Mouse (Mus musculus): ENCODE data around the gene Tnni1. TPM values are rescaled to one million over a fixed set of nuclear protein-coding genes. Genes with fewer than 3 reads are reported as not detected.

The Tnni1 gene
- total RNA-seq, 2 experiments from 2014 or later: 2.1 to 3.5 TPM

DNA sequence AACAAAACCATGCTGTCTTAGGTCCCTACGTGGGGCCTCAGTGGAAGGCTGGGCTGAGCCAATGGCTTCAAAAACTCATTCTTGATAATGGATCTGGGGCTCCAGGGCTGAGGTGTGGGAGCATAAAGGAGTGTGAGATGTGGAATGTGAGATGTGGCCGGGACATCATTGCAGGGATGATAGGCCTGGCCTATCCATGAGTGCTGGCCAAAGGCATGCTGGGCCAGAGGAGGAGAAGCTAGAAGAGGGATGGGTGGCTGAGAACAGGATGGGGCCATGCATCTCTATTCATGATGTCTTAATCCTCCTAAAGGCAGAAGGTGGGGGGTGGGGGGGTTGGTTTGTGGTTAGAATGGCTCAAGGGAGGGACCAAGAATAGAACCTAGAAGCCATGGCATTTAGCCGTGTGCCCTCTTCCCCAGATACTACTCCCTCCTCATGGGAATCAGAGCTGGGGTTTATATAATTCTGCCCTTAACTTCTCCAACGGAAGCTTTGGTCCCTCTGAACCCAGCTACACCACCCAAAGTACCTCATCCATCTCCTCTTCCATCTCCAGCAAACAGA is 11.8 kb upstream of the Tnni1 start:
- no peak for DNase-seq

GRCm38 (mm10) chr1:135768400-135768799 is 10.8 kb upstream of the Tnni1 start:
- DNase-seq: no peak

- DNase-seq: no peak
Observed at GRCm38 (mm10) chr1:135770237-135770636, 9.0 kb upstream of the Tnni1 start.

GRCm38 (mm10) chr1:135770896-135771572 is 8.2 kb upstream of the Tnni1 start:
- DNase-seq: no peak

DNA sequence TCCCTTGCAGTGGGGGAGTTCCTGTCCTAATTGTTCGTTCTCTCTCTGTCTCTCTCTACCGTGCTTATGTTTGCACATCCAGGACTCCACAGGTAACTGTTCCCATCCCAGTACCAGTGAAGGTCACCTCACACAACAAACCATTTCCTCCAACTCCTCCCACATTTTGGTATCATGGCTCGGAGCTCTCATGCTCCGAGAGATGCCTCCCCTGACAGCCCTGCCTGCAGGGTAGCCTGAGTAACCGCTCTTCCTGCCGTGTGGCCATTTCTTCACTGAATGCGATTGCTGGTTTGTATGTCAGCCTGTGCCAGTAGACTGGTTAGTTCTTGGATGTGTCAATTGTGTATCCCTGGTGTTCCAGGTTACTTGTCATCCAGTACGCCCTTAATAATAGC is 7.7 kb upstream of the Tnni1 start:
- DNase-seq: no peak

- no peak for DNase-seq
Observed at GRCm38 (mm10) chr1:135776596-135776995, 2.6 kb upstream of the Tnni1 start.

DNA sequence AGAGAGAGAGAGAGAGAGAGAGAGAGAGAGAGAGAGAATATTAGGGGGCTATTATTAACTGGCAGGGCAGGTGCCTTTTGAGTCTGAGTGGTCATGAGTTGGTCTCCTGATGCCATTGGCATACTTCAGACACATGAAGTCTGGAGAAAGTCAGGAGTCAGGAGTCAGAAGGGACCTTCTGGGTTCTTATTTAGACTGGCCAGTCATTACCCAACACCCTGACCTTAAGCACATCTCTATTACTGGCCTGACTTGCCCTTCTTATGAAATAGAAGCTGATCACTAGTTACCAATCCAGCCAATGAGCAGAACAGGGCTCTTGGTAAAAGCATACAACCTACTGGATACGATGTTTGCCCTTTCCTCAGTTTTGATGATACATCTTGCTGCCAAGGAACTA is 2.2 kb upstream of the Tnni1 start:
- DNase-seq: no peak

GRCm38 (mm10) chr1:135780649-135781048 is 1.4 kb downstream of the Tnni1 start:
- DNase-seq: no peak

GRCm38 (mm10) chr1:135781220-135781619 is 2.0 kb downstream of the Tnni1 start:
- peak; percentile 70 to 75 for DNase-seq

DNA sequence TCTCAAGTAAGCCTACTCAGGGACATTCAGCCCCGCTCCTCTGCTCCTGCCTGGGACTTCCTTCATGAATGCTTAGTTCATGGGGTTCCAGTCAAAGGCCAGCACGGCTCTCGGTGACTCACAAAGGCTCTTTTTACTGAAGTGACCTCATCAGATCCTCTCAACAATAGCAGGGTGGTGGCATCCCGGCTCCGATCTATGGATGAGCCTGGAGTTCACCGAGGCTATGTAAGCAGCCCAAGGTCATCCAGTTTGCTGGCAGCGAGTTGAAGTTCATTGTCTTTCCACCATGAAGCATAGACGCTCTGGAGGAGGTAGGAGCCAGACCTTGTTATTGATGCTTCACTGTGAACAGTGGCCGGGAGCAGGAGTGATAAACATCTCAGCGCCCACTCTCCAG is 3.6 kb downstream of the Tnni1 start:
- peak in 1 of 2 experiments; percentile 16 for DNase-seq

DNA sequence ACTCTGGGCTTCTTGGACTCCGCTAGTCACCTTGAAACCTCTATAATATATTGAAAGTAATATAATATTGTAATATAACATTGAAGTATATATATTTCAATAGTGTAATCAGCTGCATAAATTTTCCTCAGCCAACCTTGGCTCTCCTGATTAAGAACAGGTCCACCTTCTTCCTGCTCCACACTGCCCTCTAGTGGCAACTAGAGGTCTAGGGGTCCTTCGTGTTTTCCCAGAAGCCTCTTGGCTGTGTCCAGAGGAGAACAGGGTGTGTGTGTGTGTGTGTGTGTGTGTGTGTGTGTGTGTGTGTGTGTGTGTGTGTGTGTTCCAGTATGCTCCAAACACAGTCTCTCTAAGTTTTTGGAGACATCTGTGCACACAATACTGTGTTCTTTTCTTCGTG is 8.6 kb downstream of the Tnni1 start:
- peak; percentile 45 to 56 for DNase-seq

DNA sequence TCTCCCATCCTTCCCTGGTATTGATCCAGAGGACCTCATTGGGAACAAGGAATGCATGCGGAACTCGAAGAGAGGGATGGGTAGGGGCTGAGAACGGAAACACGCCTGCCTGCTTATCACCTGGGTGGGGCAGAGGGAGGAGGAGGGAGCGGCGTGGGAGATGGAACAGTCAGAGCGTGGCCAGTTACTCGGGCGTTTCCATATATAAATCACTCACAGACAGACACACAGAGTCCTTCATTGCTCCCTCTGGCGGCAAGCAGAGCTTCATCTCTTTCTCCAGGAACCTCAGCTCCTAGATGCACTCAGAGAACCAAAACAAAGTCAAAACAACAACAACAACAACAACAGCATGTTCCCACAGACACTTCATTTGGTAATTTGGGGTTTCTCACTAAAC is 9.5 kb downstream of the Tnni1 start:
- DNase-seq: no peak

- peak; percentile 44 to 57 for DNase-seq
Observed at GRCm38 (mm10) chr1:135789815-135790214, 10.6 kb downstream of the Tnni1 start.

- DNase-seq: no peak
Observed at GRCm38 (mm10) chr1:135792143-135792939, 13.1 kb downstream of the Tnni1 start.

GRCm38 (mm10) chr1:135793370-135794215 is 14.4 kb downstream of the Tnni1 start:
- no peak for DNase-seq

- DNase-seq: no peak
Observed at GRCm38 (mm10) chr1:135794216-135795134, 15.2 kb downstream of the Tnni1 start.

DNA sequence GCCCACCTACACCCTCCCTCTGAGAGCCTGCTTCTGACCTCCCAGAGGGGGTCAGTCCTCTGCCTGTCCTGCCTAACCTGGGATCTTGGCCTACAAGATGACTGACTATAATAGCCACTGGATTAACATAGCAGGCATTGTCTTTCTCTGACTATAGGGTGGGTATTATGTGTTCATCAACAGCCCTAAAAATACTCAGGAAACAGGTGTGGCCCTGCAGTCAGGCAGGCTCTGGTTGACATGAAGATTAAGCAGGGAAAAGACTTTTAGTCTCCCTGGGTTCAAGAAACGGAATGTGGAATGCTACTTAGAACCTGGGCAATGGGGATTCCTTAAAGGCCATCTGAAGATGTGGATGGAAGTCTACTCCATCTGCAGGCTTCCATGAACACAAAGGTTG is 19.3 kb downstream of the Tnni1 start:
- no peak for DNase-seq

- DNase-seq: no peak
Observed at GRCm38 (mm10) chr1:135799109-135799627, 19.9 kb downstream of the Tnni1 start.

GRCm38 (mm10) chr1:135800192-135800950 is 21.1 kb downstream of the Tnni1 start:
- no peak for DNase-seq

DNA sequence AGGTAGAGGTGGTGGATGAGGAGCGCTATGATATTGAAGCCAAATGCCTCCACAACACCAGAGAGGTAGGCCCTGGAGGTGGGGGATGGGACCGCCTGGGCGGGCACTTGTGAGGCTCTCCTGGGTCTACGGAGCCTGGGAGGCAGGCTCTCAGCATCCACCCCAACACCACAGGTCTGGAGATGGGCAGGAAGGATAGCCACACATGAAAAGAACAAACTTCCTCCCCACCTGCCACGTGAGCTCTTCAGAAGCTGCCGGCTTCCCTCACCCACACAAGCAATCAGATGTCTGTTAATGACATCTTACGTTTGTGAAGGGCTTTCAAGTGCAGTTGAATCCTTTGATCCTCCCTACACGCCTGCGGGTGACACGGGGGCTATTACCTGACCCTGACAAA is 28.3 kb downstream of the Tnni1 start:
- no peak for DNase-seq

DNA sequence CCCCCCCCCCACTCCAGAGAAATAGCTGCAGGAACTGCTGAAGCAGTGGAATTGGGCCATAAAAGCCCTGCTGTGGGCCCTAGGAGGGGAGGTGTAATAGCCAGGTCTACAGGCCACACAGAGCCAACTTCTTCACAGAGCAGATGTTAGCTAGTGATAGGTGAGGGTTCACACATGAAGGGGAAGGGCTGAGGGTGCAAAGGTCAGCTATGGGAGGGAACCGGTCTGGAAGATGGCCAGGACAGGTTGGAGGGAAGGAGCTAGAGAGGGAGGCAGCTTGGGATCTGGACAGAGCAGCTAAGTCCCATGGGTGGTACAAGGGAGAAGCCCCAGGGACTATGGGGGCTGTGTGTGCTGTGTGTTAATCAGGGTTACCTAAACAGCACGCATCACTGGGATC is 30.9 kb downstream of the Tnni1 start:
- DNase-seq: no peak

Measured in layer of hippocampus, postnatal 36 days (tissue).